Mouse (Mus musculus) urinary bladder, adult 2 months (tissue): Measurements from ENCODE around the gene Bloc1s5. TPM values are rescaled to one million over a fixed set of nuclear protein-coding genes. Genes with fewer than 3 reads are reported as not detected.

Experiments
- DNase-seq: peaks from one replicate; pipeline ENCODE4 v3.0.0; 2022; ENCODE audit warnings: low spot score
- polyA plus RNA-seq: library from polyadenylated mRNA; depleted of rRNA; stranded (reverse); fragments of >200 nt; gene quantifications from 2 replicates; pipeline ENCODE4 v1.2.3, GENCODE M21; 2012; rRNA removed

Bloc1s5 gene
- polyA plus RNA-seq, 1 experiment, result 7.3 TPM

GRCm38 (mm10) chr13:38565245-38565644 is 69.7 kb downstream of the Bloc1s5 start:
- DNase-seq, result no peak

GRCm38 (mm10) chr13:38554611-38555010 is 80.3 kb downstream of the Bloc1s5 start:
- DNase-seq, result no peak

- no peak for DNase-seq
Observed at GRCm38 (mm10) chr13:38554210-38554609, 80.7 kb downstream of the Bloc1s5 start.

- DNase-seq, result no peak
Observed at GRCm38 (mm10) chr13:38548681-38549080, 86.2 kb downstream of the Bloc1s5 start.

- DNase-seq, result no peak
Observed at GRCm38 (mm10) chr13:38547717-38548116, 87.2 kb downstream of the Bloc1s5 start.

GRCm38 (mm10) chr13:38546754-38547153 is 88.2 kb downstream of the Bloc1s5 start:
- DNase-seq, result no peak

GRCm38 (mm10) chr13:38545460-38545859 is 89.4 kb downstream of the Bloc1s5 start:
- DNase-seq, result no peak

GRCm38 (mm10) chr13:38544769-38545445 is 90.0 kb downstream of the Bloc1s5 start:
- no peak for DNase-seq

- DNase-seq, result no peak
Observed at GRCm38 (mm10) chr13:38543455-38544125, 91.3 kb downstream of the Bloc1s5 start.

Other genes with a start within 250 kb of the Bloc1s5 start
- 108 and 144 TPM in 2 replicates for gene Txndc5, start 106.3 kb downstream of the Bloc1s5 start, polyA plus RNA-seq
- gene Eef1e1, start 23.9 kb upstream of the Bloc1s5 start, polyA plus RNA-seq, result 11.3 and 11.4 TPM in 2 replicates